Mouse (Mus musculus): ENCODE measurements around the gene Kcnh1. TPM values are rescaled to one million over a fixed set of nuclear protein-coding genes. Genes with fewer than 3 reads are reported as not detected.

Gene Kcnh1
- polyA plus RNA-seq, 1 experiment = not detected

- no peaks in the 10 kb centered on the region for H3K4me1 ChIP-seq (ENCODE audit: control insufficient read depth, insufficient read depth, insufficient read length, low read length)
- no peak overlapping the region for H3K27ac ChIP-seq (replicated peaks; ENCODE audit: low read depth, low read length)
- H3K4me3 ChIP-seq (ENCODE audit: insufficient read depth, low read depth, low read length) = no peak overlapping the region
These were observed 330.4 kb downstream of the Kcnh1 start for GRCm38 (mm10) chr1:192520836-192521435.

- no peak overlapping the region for H3K4me3 ChIP-seq (ENCODE audit: insufficient read depth, low read depth, low read length)
- no peaks in the 10 kb centered on the region for H3K4me1 ChIP-seq (ENCODE audit: control insufficient read depth, insufficient read depth, insufficient read length, low read length)
- H3K27ac ChIP-seq (replicated peaks; ENCODE audit: low read depth, low read length) = no peak overlapping the region
These were observed 332.0 kb downstream of the Kcnh1 start for GRCm38 (mm10) chr1:192522376-192523178.

DNA sequence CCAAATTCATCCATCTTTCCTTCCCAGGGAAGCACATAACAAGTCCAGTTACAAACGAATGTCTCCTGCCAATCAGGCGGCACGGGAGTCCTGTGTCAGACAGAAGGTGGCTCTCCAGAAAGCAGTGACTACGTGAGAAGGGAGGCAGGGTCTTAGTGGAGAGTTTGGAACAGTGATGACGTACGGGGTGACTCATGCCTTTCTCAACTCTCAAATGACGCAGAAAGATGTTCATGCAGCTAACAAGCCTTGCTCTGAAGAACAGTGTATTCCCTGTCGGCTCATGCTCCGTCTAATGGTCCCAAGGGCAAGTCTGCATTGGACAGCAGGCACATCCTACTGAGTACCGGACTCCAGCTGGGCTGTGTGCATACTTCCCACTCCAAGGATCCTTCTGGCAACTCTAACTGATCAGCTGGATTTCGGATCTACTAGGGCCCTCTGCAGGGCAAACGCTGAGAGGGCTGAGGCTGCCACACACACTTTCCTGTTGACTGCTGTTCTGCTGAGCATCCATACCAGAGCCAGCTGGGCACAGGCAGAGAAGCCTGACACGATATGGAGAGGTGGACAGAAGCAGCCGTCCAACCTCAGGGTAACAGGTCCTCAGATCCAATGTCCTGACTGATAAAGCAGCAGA, 335.3 kb downstream of the Kcnh1 start:
- H3K4me3 ChIP-seq (ENCODE audit: insufficient read depth, low read depth, low read length) = no peak overlapping the region
- H3K4me1 ChIP-seq (ENCODE audit: control insufficient read depth, insufficient read depth, insufficient read length, low read length) = no peaks in the 10 kb centered on the region
- no peak overlapping the region for H3K27ac ChIP-seq (replicated peaks; ENCODE audit: low read depth, low read length)

DNA sequence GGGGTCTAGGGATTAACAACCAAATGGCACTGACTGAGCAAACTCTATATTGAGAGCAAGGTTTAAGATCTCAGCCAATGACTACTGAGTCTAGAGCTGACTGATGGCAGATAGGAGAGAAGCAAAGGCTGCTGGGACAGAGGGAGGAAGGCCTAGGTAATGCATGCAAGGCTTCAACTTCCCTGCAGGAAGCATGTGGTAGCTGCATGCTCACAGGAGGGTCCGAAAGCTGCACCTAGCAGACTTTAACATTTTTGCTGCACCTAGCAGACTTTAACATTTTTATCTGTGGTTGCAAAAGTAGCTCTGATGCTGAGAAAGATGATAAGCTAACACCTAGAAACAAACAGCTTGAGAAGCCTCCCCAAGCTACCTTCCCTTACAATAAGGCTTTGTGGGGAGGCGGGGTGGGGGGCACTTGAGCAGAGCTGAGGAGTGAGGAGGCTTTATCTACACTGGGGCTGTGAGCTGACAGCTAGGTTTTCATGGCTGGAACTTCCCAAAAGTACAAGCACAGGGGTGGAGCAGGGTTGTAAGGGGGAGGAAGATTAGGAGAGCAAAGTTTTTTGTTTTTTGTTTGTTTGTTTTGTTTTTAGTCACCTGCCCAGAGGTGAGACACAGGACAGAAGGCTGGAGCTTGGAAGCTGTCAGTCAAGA, 341.0 kb downstream of the Kcnh1 start:
- Histone ChIP-seq H3K4me3 (ENCODE audit: insufficient read depth, low read depth, low read length) (no peak overlapping the region), H3K27ac (replicated peaks; ENCODE audit: low read depth, low read length) (no peak overlapping the region), H3K4me1 (ENCODE audit: control insufficient read depth, insufficient read depth, insufficient read length, low read length) (peaks cover 7% of the 10 kb centered on the region; the same call in 1 of the 2 replicates)

DNA sequence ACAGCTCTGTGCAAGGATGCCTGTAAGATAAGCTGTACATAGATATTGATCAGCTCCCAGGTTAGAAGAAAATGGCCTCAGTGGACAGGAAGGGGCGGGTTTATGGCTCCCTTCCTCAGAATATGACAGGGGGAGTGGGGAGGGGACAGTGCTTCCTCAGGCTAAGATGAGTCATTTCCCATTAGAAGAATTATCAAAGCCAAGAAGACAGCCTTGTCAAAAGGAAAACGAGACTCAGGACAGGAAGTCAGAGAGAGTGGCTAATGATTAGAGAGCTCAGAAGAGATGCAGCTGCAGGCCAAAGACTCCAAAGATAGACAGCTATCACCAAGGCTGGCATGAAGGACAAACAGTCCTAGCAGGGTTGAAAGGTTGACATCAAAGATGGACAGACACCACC, 341.6 kb downstream of the Kcnh1 start:
- Histone ChIP-seq H3K4me3 (ENCODE audit: insufficient read depth, low read depth, low read length) (no peak overlapping the region), H3K4me1 (ENCODE audit: control insufficient read depth, insufficient read depth, insufficient read length, low read length) (peaks cover 7% of the 10 kb centered on the region; the same call in 1 of the 2 replicates), H3K27ac (replicated peaks; ENCODE audit: low read depth, low read length) (no peak overlapping the region)

DNA sequence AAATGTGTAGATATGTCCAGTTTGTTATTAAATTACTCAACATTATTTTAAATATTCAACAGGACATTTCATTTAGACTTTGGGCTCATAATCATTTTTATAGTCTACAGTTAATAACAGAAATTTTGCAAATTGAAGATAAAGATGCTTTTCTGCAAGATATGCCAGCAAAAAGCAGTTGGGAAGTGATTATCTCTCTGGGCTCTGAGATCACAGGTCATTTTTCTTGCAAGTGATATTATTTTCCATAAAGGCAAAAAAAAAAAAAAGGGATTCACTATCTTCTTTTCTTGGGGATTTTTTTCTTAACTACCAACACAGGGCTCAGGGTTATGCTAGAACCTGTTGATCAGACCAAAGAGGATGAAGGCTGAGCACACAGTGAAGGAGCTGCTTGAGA, 342.4 kb downstream of the Kcnh1 start:
- H3K27ac ChIP-seq (replicated peaks; ENCODE audit: low read depth, low read length) = no peak overlapping the region
- H3K4me3 ChIP-seq (ENCODE audit: insufficient read depth, low read depth, low read length) = no peak overlapping the region
- H3K4me1 ChIP-seq (ENCODE audit: control insufficient read depth, insufficient read depth, insufficient read length, low read length) = peaks cover 7% of the 10 kb centered on the region; the same call in 1 of the 2 replicates

- Histone ChIP-seq H3K27ac (replicated peaks; ENCODE audit: low read depth, low read length) (no peak overlapping the region), H3K4me1 (ENCODE audit: control insufficient read depth, insufficient read depth, insufficient read length, low read length) (peaks cover 7% of the 10 kb centered on the region; the same call in 1 of the 2 replicates), H3K4me3 (ENCODE audit: insufficient read depth, low read depth, low read length) (no peak overlapping the region)
These were observed 345.9 kb downstream of the Kcnh1 start for GRCm38 (mm10) chr1:192536440-192536839.

DNA sequence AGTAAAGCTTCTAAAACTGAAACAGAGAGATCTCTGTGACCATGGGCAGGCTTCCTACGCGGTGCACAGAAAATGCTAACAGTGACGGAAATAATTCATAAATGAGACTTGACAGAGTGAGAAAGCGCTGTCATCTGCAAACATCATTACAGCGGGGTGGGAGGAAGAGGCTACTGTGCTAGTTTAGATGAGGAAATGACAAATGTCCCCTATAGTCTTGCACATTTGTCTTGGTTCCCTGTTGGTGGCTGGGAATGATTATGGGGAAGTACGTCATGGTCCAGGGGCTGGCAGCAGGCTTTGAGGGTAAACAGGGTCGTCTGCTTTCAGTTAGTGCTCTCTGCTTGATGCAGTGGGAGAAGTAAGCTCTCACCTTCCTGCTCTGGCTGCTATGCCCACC, 346.6 kb downstream of the Kcnh1 start:
- Histone ChIP-seq H3K4me3 (ENCODE audit: insufficient read depth, low read depth, low read length) (no peak overlapping the region), H3K27ac (replicated peaks; ENCODE audit: low read depth, low read length) (no peak overlapping the region), H3K4me1 (ENCODE audit: control insufficient read depth, insufficient read depth, insufficient read length, low read length) (peaks cover 3% of the 10 kb centered on the region; the same call in 1 of the 2 replicates)

- Histone ChIP-seq H3K4me3 (ENCODE audit: insufficient read depth, low read depth, low read length) (no peak overlapping the region), H3K27ac (replicated peaks; ENCODE audit: low read depth, low read length) (no peak overlapping the region), H3K4me1 (ENCODE audit: control insufficient read depth, insufficient read depth, insufficient read length, low read length) (no peaks in the 10 kb centered on the region)
These were observed 351.5 kb downstream of the Kcnh1 start for GRCm38 (mm10) chr1:192542093-192542492.

- H3K27ac ChIP-seq (replicated peaks; ENCODE audit: low read depth, low read length) = no peak overlapping the region
- H3K4me3 ChIP-seq (ENCODE audit: insufficient read depth, low read depth, low read length) = no peak overlapping the region
- no peaks in the 10 kb centered on the region for H3K4me1 ChIP-seq (ENCODE audit: control insufficient read depth, insufficient read depth, insufficient read length, low read length)
These were observed 353.1 kb downstream of the Kcnh1 start for GRCm38 (mm10) chr1:192543686-192544085.

DNA sequence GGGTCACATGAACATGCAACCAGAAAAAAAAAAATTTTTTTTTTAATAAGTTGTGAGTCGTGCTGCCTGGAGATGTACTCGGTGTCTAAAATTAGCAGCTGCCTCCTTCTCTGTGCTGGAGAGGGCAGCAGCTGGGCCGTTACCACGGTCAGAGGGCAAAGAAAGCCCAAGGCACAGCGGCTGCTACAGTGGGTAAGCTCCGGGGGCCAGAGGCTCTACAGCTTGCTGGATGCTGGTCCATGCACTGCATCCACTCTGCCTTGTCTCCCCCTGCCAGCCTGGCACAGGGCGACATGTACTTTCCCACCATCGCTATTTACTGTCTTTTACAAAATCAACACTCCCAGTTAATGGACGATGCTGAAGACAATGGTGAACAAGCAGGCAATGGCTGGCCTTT, 353.5 kb downstream of the Kcnh1 start:
- Histone ChIP-seq H3K4me1 (ENCODE audit: control insufficient read depth, insufficient read depth, insufficient read length, low read length) (no peaks in the 10 kb centered on the region), H3K4me3 (ENCODE audit: insufficient read depth, low read depth, low read length) (no peak overlapping the region), H3K27ac (replicated peaks; ENCODE audit: low read depth, low read length) (no peak overlapping the region)

DNA sequence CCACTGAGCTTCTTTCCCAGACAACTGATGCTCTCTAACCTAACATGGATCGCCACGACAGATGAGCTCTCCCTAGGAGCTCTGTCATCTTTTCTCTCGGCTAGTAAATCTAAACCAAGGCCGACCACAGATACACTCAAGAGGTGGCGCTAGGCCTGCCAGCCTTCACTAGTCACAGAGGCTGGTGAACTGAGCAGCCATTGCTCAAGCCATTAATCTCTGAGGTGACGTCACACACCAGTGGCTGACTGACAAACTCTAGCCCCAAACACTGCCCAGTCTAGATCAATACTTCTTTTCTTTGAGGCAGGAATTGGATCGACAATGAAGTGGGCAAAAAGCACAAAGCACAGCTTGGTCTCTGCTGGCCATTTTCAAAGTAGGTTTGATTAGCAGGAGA, 354.3 kb downstream of the Kcnh1 start:
- no peak overlapping the region for H3K4me3 ChIP-seq (ENCODE audit: insufficient read depth, low read depth, low read length)
- H3K4me1 ChIP-seq (ENCODE audit: control insufficient read depth, insufficient read depth, insufficient read length, low read length) = no peaks in the 10 kb centered on the region
- no peak overlapping the region for H3K27ac ChIP-seq (replicated peaks; ENCODE audit: low read depth, low read length)

- Histone ChIP-seq H3K4me3 (ENCODE audit: insufficient read depth, low read depth, low read length) (no peak overlapping the region), H3K27ac (replicated peaks; ENCODE audit: low read depth, low read length) (no peak overlapping the region), H3K4me1 (ENCODE audit: control insufficient read depth, insufficient read depth, insufficient read length, low read length) (no peaks in the 10 kb centered on the region)
These were observed 356.3 kb downstream of the Kcnh1 start for GRCm38 (mm10) chr1:192546843-192547242.

DNA sequence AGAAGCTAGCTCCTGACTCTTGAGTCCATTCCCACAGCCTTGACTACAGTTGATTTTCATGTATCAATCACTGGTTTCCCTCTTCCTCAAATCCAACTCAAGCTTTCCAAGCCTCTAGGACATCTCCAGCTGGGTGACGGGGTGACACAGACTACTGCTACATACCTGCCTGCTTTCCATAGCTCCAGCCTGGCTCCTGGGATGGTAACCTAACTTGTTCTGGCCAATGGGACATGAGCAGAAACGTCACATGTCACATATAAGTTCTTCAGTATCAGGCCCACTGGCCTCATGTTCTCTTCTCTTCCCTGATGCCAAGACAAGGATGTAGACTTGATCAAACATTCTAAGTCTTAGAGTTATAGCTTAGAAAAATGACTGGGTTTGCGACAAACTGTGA, 360.0 kb downstream of the Kcnh1 start:
- Histone ChIP-seq H3K4me3 (ENCODE audit: insufficient read depth, low read depth, low read length) (no peak overlapping the region), H3K27ac (replicated peaks; ENCODE audit: low read depth, low read length) (no peak overlapping the region), H3K4me1 (ENCODE audit: control insufficient read depth, insufficient read depth, insufficient read length, low read length) (no peaks in the 10 kb centered on the region)

DNA sequence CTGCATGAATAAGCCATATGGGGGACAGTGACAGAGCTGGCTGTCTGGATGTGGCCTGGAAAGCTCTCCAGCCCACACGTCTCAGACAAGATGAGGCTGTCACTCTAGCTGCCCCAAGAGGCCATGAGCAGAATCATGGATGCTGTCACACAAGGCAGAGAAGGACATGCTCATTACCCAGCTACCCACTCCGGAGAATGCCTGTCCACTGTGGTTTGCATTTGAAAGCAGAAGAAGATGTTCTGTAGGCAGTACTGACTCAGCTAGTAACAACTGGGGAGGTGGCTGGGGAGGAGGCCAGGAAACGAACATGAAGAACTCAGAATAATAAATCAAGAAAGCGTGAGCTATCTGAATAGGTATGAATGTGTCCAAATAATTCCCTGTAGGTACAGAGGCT, 364.9 kb downstream of the Kcnh1 start:
- Histone ChIP-seq H3K4me3 (ENCODE audit: insufficient read depth, low read depth, low read length) (no peak overlapping the region), H3K27ac (replicated peaks; ENCODE audit: low read depth, low read length) (no peak overlapping the region)

More for the DNA sequence above, 364.9 kb downstream of the Kcnh1 start:
- no peaks in the 10 kb centered on the region for H3K4me1 ChIP-seq (ENCODE audit: control insufficient read depth, insufficient read depth, insufficient read length, low read length)

All from brown adipose tissue, adult 24 weeks (tissue).